Mouse (Mus musculus) G1E-ER4 (cell line): Measurements from ENCODE around the gene Gm21103. TPM values are rescaled to one million over a fixed set of nuclear protein-coding genes. Genes with fewer than 3 reads are reported as not detected.
"Not testable (repeated sequence)": the region's sequence is repeated elsewhere in the genome, so short reads cannot be mapped to it uniquely, and the experiment has no call there.

ENCODE experiments used
- GATA1 ChIP-seq: IDR thresholded peaks from one replicate; pipeline ENCODE4 v1.8.0; 2012; ENCODE audit warnings: low read length, inconsistent platforms
- polyA plus RNA-seq: library from polyadenylated mRNA; stranded (reverse); fragments of >175 nt; gene quantifications from 2 replicates; pipeline ENCODE4 v1.2.3, GENCODE M21; 2012

Gm21103 gene
- polyA plus RNA-seq = not detected in 2 replicates

DNA sequence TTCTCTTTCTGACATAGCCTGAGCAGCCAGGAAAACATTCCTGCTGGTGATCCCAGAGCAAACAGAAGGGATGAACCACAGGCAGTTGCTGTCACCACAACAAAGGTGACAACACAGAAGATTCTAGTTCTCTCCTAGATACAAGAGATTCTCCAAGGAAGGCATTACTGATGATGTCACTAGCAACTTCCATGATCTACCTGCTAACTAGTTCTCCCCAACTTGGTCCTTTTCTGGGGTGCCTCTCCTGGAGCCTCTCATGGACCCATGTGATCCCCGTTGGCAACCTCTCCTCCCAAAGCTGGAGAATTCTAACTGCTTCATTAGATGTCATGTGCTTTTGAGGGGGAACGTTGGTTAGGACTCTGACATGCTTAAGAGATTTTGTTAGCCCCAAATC lies at the start of gene Gm21103:
Gm21103 (minus strand) TSS at position 101 of the 400 bp plus-strand sequence.
- not testable (repeated sequence) for TF ChIP-seq GATA1

DNA sequence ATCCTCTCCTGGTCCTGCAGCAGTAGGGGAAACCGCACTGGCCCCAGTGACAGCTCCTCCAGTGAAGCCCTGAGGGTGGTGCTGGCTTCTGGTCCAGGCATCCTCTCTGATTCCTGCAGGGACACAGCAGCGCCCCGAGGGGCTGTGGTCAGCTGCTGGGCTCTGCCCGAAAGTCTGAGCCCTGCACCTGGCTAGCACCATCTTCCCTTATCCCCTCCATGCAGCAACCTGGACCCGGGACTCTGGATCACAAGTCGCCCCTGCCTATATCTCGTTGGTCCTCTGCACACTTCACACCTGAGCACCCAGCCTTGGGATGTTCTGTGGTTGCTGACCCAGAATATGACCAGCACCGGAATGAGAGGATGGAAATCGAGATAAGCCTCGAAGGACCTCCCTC lies 38.9 kb upstream of the Gm21103 start, which contains the start of gene Gm3618:
Gm3618 (minus strand) TSS at position 101 of the 400 bp plus-strand sequence.
- TF ChIP-seq GATA1 = not testable (repeated sequence)

DNA sequence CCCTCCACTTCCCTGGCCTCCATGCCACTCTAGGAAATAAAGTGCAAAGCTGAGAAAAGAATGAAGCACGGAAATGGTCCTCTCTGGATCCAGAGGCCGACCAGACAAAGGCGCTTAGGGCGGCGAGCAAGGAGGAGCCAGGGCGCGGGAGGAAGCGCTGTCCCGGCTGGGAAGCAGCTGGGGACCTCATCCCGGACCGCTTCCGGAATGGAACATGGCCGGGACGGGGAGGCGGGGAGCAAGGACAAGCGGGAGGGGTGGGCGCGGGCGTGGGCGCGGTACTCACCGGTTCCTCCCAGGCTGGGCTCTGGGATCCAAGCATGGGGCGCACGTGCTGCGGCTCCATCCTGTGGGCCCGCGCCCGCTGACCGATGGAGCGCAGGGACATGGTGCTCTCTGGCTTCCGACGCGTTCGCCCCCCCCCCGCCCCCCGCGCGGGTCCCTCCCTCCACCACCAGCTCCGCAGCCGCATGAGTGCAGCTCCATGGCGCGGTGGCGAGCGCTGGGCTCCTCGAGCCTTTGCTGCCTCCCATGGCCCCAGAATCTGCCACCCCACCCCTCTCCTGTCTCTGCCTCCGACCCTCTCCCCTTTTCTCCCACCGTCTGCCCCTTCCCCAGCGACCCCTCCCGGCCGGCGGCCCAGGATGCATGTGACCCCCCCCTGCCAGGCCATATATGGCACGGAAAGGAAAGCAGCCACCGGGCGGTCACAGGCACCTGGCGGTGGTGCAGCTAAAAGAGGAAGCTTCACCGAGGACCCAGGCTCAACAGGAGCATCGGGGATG lies 17.5 kb downstream of the Gm21103 start, which contains the start of gene Gm3411:
Gm3411 (minus strand) TSS at position 320 of the 785 bp plus-strand sequence.
- not testable (repeated sequence) for TF ChIP-seq GATA1

Other genes starting within 250 kb of the Gm21103 start
- gene Gm6337, start 246.6 kb downstream of the Gm21103 start, polyA plus RNA-seq = not detected in 2 replicates
- not detected in 2 replicates for gene Gm8206, start 210.9 kb downstream of the Gm21103 start, polyA plus RNA-seq
- not detected in 2 replicates for gene Gm3468, start 196.2 kb downstream of the Gm21103 start, polyA plus RNA-seq
- not detected in 2 replicates for gene Gm3476, start 179.0 kb downstream of the Gm21103 start, polyA plus RNA-seq
- gene Gm21560, start 85.6 kb downstream of the Gm21103 start, polyA plus RNA-seq = not detected in 2 replicates
- not detected in 2 replicates for gene Gm3411, start 17.6 kb downstream of the Gm21103 start, polyA plus RNA-seq
- not detected in 2 replicates for gene Gm3618, start 38.8 kb upstream of the Gm21103 start, polyA plus RNA-seq
- not detected in 2 replicates for gene Gm16440, start 85.5 kb upstream of the Gm21103 start, polyA plus RNA-seq
- not detected in 2 replicates for gene Gm3591, start 107.6 kb upstream of the Gm21103 start, polyA plus RNA-seq
- gene Gm3594, start 139.8 kb upstream of the Gm21103 start, polyA plus RNA-seq = not detected in 2 replicates
- gene Gm8356, start 232.4 kb upstream of the Gm21103 start, polyA plus RNA-seq = not detected in 2 replicates